Mouse (Mus musculus): ENCODE measurements at regions not wholly inside any gene's neighbourhood (a gene's known extent, or its start where the extent isn't known, plus 50 kb on each side); places are given as distances from the start of the nearest gene placed in this dataset.
A peak's percentile ranks its signal among the peaks of the same experiment; 100 is the strongest.

- H3K27me3 ChIP-seq = peaks cover 33% of the 10 kb centered on the region
- TF ChIP-seq CTCF (IDR thresholded peaks at IDR 0.05) = no peak
- DNase-seq (ENCODE audit: low read depth, low spot score) (no peak), ATAC-seq (no peak)
- CTCF ChIA-PET = no interaction called here
- POLR2A ChIA-PET = no interaction called here
- in situ Hi-C loops (cut with MboI; ENCODE audit: low pct_unique_long_range_greater_than_20kb) = no loop called here
Measured at GRCm38 (mm10) chr4:124501785-124502184, 108.8 kb downstream of the 3100002H09Rik start.

GRCm38 (mm10) chr4:124498043-124498442, 112.6 kb downstream of the 3100002H09Rik start:
- no peak for ATAC-seq
- in situ Hi-C loops (cut with MboI; ENCODE audit: low pct_unique_long_range_greater_than_20kb) = no loop called here
- CTCF ChIA-PET = no interaction called here
- TF ChIP-seq CTCF (IDR thresholded peaks at IDR 0.05) = no peak
- H3K27me3 ChIP-seq = peaks cover 27% of the 10 kb centered on the region
- POLR2A ChIA-PET = no interaction called here
- DNase-seq (ENCODE audit: low read depth, low spot score) = no peak

- no peak for DNase-seq (ENCODE audit: low read depth, low spot score)
- POLR2A ChIA-PET = interaction anchor here (0.7 kb wide), 1 partner anchor 20 kb away, joined by 3 read pairs; no protein-coding TSS in a partner anchor
- in situ Hi-C loops (cut with MboI; ENCODE audit: low pct_unique_long_range_greater_than_20kb) = no loop called here
- CTCF ChIA-PET = no interaction called here
- no peak for TF ChIP-seq CTCF (IDR thresholded peaks at IDR 0.05)
- peaks cover 28% of the 10 kb centered on the region for H3K27me3 ChIP-seq
- no peak for ATAC-seq
Measured at GRCm38 (mm10) chr4:124485941-124486581, 124.5 kb downstream of the 3100002H09Rik start.

GRCm38 (mm10) chr4:124484613-124485586, 125.7 kb downstream of the 3100002H09Rik start:
- ChIA-PET CTCF (no interaction called here), POLR2A (interaction anchor here (0.6 kb wide), 1 partner anchor 221 kb away, joined by 5 read pairs; no protein-coding TSS in a partner anchor)
- DNase-seq (ENCODE audit: low read depth, low spot score) = no peak
- no peak for TF ChIP-seq CTCF (IDR thresholded peaks at IDR 0.05)
- no peak for ATAC-seq
- in situ Hi-C loops (cut with MboI; ENCODE audit: low pct_unique_long_range_greater_than_20kb) = no loop called here
- H3K27me3 ChIP-seq = peaks cover 29% of the 10 kb centered on the region

GRCm38 (mm10) chr4:124477870-124478301, 132.7 kb downstream of the 3100002H09Rik start:
- ChIA-PET POLR2A (no interaction called here), CTCF (no interaction called here)
- in situ Hi-C loops (cut with MboI; ENCODE audit: low pct_unique_long_range_greater_than_20kb) = no loop called here
- no peak for ATAC-seq
- peaks cover 36% of the 10 kb centered on the region for H3K27me3 ChIP-seq
- DNase-seq (ENCODE audit: low read depth, low spot score) = peak; percentile 27
- no peak for TF ChIP-seq CTCF (IDR thresholded peaks at IDR 0.05)

- no peak for TF ChIP-seq CTCF (IDR thresholded peaks at IDR 0.05)
- POLR2A ChIA-PET = no interaction called here
- peaks cover 34% of the 10 kb centered on the region for H3K27me3 ChIP-seq
- no peak for ATAC-seq
- no peak for DNase-seq (ENCODE audit: low read depth, low spot score)
- CTCF ChIA-PET = no interaction called here
- in situ Hi-C loops (cut with MboI; ENCODE audit: low pct_unique_long_range_greater_than_20kb) = no loop called here
Measured at GRCm38 (mm10) chr4:124477359-124477868, 133.2 kb downstream of the 3100002H09Rik start.

GRCm38 (mm10) chr4:124465229-124465820, 145.3 kb downstream of the 3100002H09Rik start:
- ATAC-seq = no peak
- TF ChIP-seq CTCF (IDR thresholded peaks at IDR 0.05) = no peak
- ChIA-PET POLR2A (interaction anchor here (0.6 kb wide), 1 partner anchor 21 kb away, joined by 3 read pairs; no protein-coding TSS in a partner anchor), CTCF (no interaction called here)
- in situ Hi-C loops (cut with MboI; ENCODE audit: low pct_unique_long_range_greater_than_20kb) = no loop called here
- H3K27me3 ChIP-seq = peaks cover 30% of the 10 kb centered on the region
- no peak for DNase-seq (ENCODE audit: low read depth, low spot score)

GRCm38 (mm10) chr4:124455511-124456338, 154.9 kb downstream of the 3100002H09Rik start:
- ChIA-PET POLR2A (no interaction called here), CTCF (no interaction called here)
- no peak for TF ChIP-seq CTCF (IDR thresholded peaks at IDR 0.05)
- no peaks in the 10 kb centered on the region for H3K27me3 ChIP-seq
- no peak for ATAC-seq
- DNase-seq (ENCODE audit: low read depth, low spot score) = no peak
- in situ Hi-C loops (cut with MboI; ENCODE audit: low pct_unique_long_range_greater_than_20kb) = no loop called here

GRCm38 (mm10) chr4:124451131-124451530, 159.5 kb downstream of the 3100002H09Rik start:
- DNase-seq (ENCODE audit: low read depth, low spot score) = no peak
- no peak for TF ChIP-seq CTCF (IDR thresholded peaks at IDR 0.05)
- peaks cover 6% of the 10 kb centered on the region for H3K27me3 ChIP-seq
- POLR2A ChIA-PET = no interaction called here
- ATAC-seq = no peak
- in situ Hi-C loops (cut with MboI; ENCODE audit: low pct_unique_long_range_greater_than_20kb) = no loop called here
- CTCF ChIA-PET = no interaction called here

- H3K27me3 ChIP-seq = peaks cover 15% of the 10 kb centered on the region
- in situ Hi-C loops (cut with MboI; ENCODE audit: low pct_unique_long_range_greater_than_20kb) = no loop called here
- ChIA-PET POLR2A (no interaction called here), CTCF (no interaction called here)
- ATAC-seq = no peak
- no peak for TF ChIP-seq CTCF (IDR thresholded peaks at IDR 0.05)
- DNase-seq (ENCODE audit: low read depth, low spot score) = no peak
Measured at GRCm38 (mm10) chr4:124446615-124447014, 164.0 kb downstream of the 3100002H09Rik start.
